Comparison of ENCODE assay signal across 17 mouse cellular contexts in genomic region chr3:133763721-133764120, GRCm38 (mm10).
"Had no signal": no experiment of that assay in that cellular context is flagged by ENCODE, and none has a peak within 500 bp of the region (broad histone marks: within the 10 kb centered on the region; RNA-seq: fewer than 3 reads in every experiment).

No protein-coding gene starts in this region.

- H3K9me3 ChIP-seq: lung, embryonic 15.5 days; megakaryocyte, embryonic 14.5 days; midbrain, embryonic 13.5 days; midbrain, embryonic 15.5 days; neural tube, embryonic 12.5 days; stomach, embryonic 15.5 days had no signal

- H3K27me3 ChIP-seq: lung, embryonic 15.5 days; megakaryocyte, embryonic 14.5 days; midbrain, embryonic 13.5 days; midbrain, embryonic 15.5 days; neural tube, embryonic 12.5 days; stomach, embryonic 15.5 days had no signal

- H3K4me2 ChIP-seq: lung, embryonic 15.5 days; midbrain, embryonic 11.5 days; midbrain, embryonic 13.5 days; midbrain, embryonic 15.5 days; neural tube, embryonic 12.5 days; stomach, embryonic 15.5 days had no signal

- H3K4me1 ChIP-seq: midbrain, embryonic 13.5 days; midbrain, embryonic 15.5 days; neural tube, embryonic 12.5 days; stomach, embryonic 15.5 days had no signal

- H3K27ac ChIP-seq: lung, embryonic 15.5 days; macrophage; midbrain, embryonic 13.5 days; midbrain, embryonic 15.5 days; neural tube, embryonic 12.5 days; stomach, embryonic 15.5 days; stomach, postnatal 0 days had no signal

- H3K9ac ChIP-seq: lung, embryonic 15.5 days; midbrain, embryonic 13.5 days; midbrain, embryonic 15.5 days; neural tube, embryonic 12.5 days; stomach, embryonic 15.5 days had no signal

- H3K36me3 ChIP-seq: lung, embryonic 15.5 days; midbrain, embryonic 13.5 days; midbrain, embryonic 15.5 days; neural tube, embryonic 12.5 days; stomach, embryonic 15.5 days had no signal

- DNase-seq: lung, adult 2 months; lung, postnatal 14 days; lung, postnatal 36 days; right cerebral cortex, postnatal 14 days; thymus, adult 2 months; thymus, postnatal 25 days; thymus, postnatal 4 days had no signal

- ATAC-seq: lung, postnatal 0 days; midbrain, embryonic 13.5 days; midbrain, embryonic 15.5 days had no signal

- H3K4me3 ChIP-seq: lung, embryonic 15.5 days; megakaryocyte, embryonic 14.5 days; midbrain, embryonic 13.5 days; midbrain, embryonic 15.5 days; neural tube, embryonic 12.5 days; stomach, embryonic 15.5 days had no signal
